Mouse (Mus musculus) heart, embryonic 14.5 days (tissue): ENCODE measurements around the gene Wdr63. TPM values are rescaled to one million over a fixed set of nuclear protein-coding genes. Genes with fewer than 3 reads are reported as not detected.
"Not testable (repeated sequence)": the region's sequence is repeated elsewhere in the genome, so short reads cannot be mapped to it uniquely, and the experiment has no call there.

Source experiments
- ATAC-seq: fragments of 200-750 bp; cut with Nextera tagmentation; 2 replicates; pipeline ENCODE4 v1.8.0; 2017; ENCODE audit warnings: low read depth, moderate TSS enrichment; ENCODE audit not compliant: insufficient number of reproducible peaks, insufficient read depth, low FRiP score
- H3K27ac ChIP-seq, 2 experiments: fragments of 200-500 bp in 1 of 2; fragments of 300-500 bp in 1 of 2; sonication (generic) in 1 of 2; replicated peaks in 1 of 2; 2 replicates each; pipeline ENCODE4 v1.5.1; 2012 to 2014; ENCODE audit warnings: low read depth in 2 of 2, low read length in 2 of 2, control low read depth in 1 of 2, mild to moderate bottlenecking in 1 of 2, mixed read lengths in 1 of 2; ENCODE audit not compliant: control insufficient read depth in 1 of 2, insufficient read depth in 1 of 2
- H3K27me3 ChIP-seq: fragments of 300-500 bp; sonication (generic); 2 replicates; pipeline ENCODE4 v1.6.1; 2014; ENCODE audit warnings: mild to moderate bottlenecking, low read length, control low read depth; ENCODE audit not compliant: control insufficient read depth, insufficient read depth
- H3K36me3 ChIP-seq: fragments of 300-500 bp; sonication (generic); 2 replicates; pipeline ENCODE4 v1.6.1; 2014; ENCODE audit warnings: mild to moderate bottlenecking, control low read depth, low read length, mixed read lengths; ENCODE audit not compliant: control insufficient read depth, insufficient read depth
- H3K4me1 ChIP-seq, 2 experiments: fragments of 200-500 bp in 1 of 2; fragments of 300-500 bp in 1 of 2; sonication (generic) in 1 of 2; 2 replicates each; pipeline ENCODE4 v1.6.1; 2012 to 2014; ENCODE audit warnings: low read length in 2 of 2, control low read depth in 1 of 2, mixed read lengths in 1 of 2; ENCODE audit not compliant: control insufficient read depth in 2 of 2, insufficient read depth in 2 of 2
- H3K4me2 ChIP-seq: fragments of 300-500 bp; sonication (generic); 2 replicates; pipeline ENCODE4 v1.6.1; 2014; ENCODE audit warnings: mild to moderate bottlenecking, low read length
- H3K4me3 ChIP-seq, 2 experiments: fragments of 200-500 bp in 1 of 2; fragments of 300-500 bp in 1 of 2; sonication (generic) in 1 of 2; 2 replicates each; pipeline ENCODE4 v1.5.1; 2012 to 2014; ENCODE audit warnings: low read length in 2 of 2, mild to moderate bottlenecking in 2 of 2, control low read depth in 1 of 2, low read depth in 1 of 2, moderate library complexity in 1 of 2; ENCODE audit not compliant: control insufficient read depth in 1 of 2, insufficient read depth in 1 of 2
- H3K9ac ChIP-seq: fragments of 300-500 bp; sonication (generic); 2 replicates; pipeline ENCODE4 v1.6.1; 2014; ENCODE audit warnings: mild to moderate bottlenecking, low read length
- H3K9me3 ChIP-seq: fragments of 300-500 bp; sonication (generic); 2 replicates; pipeline ENCODE4 v1.6.1; 2016; ENCODE audit warnings: low read length, control low read depth; ENCODE audit not compliant: control insufficient read depth
- WGBS: fragments of 180-500 bp; shearing (Covaris S2); extraction: QIAGEN DNeasy Blood & Tissue Kit; methylation state at CpG from one replicate; pipeline ENCODE4 v1.1.7; 2014; 5-methylcytosine and 5-hydroxymethylcytosine counted together
- polyA plus RNA-seq: library from polyadenylated mRNA; unstranded; fragments of >200 nt; fragmentation: Nextera tagmentation; extraction: Ambion mirVana; gene quantifications from 2 replicates; pipeline ENCODE4 v1.2.1, GENCODE M21; 2014

Wdr63 gene
- polyA plus RNA-seq, 1 experiment from 2014 or later, result not detected

DNA sequence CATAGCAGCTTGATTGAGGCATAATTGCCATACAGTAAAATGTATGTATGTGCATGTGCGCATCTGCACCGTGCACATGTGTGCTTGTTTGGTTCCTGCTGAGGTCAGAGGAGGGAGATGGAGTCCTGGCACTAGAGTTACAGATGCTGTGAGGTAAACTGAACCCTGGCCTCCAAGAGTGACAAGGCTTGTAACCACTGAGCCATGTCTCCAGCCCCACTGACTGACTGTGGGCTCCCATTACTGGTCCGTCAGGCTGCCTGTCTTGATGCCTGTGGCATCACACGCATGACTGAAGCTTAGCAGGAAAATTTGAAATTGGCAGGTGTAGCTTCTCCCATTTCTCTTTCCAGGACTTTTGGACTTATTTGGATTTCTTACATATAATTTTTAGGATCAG is 97.2 kb downstream of the Wdr63 start:
- ATAC-seq, result no peak
- Histone ChIP-seq H3K27me3 (no peaks in the 10 kb centered on the region), H3K9ac (0 out of 2 replicates have a peak overlapping the region, but pooled peaks have one; percentile 21), H3K27ac (peak overlapping the region; percentile 64 to 83), H3K36me3 (peaks cover 76% of the 10 kb centered on the region), H3K4me1 (peaks cover 15 to 18% of the 10 kb centered on the region in 2 experiments), H3K9me3 (peaks cover 3% of the 10 kb centered on the region; the same call in 1 of the 2 replicates), H3K4me2 (no peak overlapping the region), H3K4me3 (no peak overlapping the region)
- WGBS, result 90% methylated on average over 4 of the region's 4 CpGs

GRCm38 (mm10) chr3:146009859-146010645 is 97.9 kb downstream of the Wdr63 start:
- H3K27me3 ChIP-seq, result no peaks in the 10 kb centered on the region
- peaks cover 70% of the 10 kb centered on the region for H3K36me3 ChIP-seq
- H3K4me3 ChIP-seq, result no peak overlapping the region
- H3K9me3 ChIP-seq, result peaks cover 3% of the 10 kb centered on the region; the same call in 1 of the 2 replicates
- peak overlapping the region; percentile 64 to 83 for H3K27ac ChIP-seq
- ATAC-seq, result no peak
- WGBS, result 61% methylated on average over 20 of the region's 20 CpGs
- peaks cover 15 to 18% of the 10 kb centered on the region in 2 experiments for H3K4me1 ChIP-seq
- H3K9ac ChIP-seq, result peak overlapping the region; percentile 21; the same call in 1 of the 2 replicates
- H3K4me2 ChIP-seq, result no peak overlapping the region

DNA sequence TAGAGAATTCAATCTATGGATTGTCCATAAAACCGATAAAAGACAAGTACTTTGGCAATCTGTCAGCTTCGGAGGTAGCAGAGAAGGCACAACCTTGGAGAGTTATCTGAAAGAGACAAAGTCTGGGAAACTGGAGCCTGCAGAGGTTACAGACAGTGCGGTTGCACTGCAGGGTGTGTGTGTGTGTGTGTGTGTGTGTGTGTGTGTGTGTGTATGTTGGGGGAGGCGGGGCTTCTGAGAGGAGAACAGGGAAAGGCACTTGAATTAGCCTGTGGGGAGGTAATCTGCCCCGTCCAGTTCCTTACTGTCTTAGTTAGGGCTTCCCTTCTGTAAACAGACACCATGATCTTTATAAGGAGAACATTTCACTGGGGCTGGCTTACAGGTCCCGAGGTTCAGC is 100.1 kb downstream of the Wdr63 start:
- ATAC-seq, result no peak

DNA sequence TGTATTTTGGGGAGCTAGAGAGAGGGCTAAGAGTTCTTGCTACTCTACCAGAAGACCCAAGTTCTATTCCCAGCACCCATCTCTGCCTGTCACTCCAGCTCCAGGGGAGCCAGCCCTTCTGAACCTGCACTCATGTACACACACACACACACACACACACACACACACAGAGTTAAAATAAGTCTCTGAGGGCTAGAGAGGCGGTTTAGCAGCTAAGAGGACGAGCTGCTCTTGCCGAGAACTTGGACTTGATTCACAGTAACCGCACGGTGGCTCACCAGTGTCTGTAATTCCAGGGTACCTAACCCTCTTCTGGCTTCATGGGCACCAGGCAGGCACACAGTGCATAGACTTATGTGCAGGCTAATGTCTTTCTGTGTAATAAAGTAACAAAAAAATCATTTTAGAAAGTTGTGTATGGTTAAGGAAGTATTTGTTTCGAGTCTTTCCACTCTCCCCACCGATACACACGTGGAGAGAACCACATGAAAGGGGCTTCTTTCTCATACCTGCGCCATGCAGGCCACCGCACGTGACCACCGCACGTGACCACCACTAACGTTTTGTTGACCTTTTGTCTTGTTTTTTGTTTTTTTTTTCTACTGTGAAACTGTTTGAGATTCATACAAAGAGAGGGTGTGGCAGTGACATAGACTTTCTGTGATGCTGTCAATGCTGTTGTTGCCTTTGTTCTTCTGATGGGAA is 103.4 kb downstream of the Wdr63 start:
- ATAC-seq, result no peak
- WGBS, result 89% methylated on average over 14 of the region's 14 CpGs

More for the DNA sequence above, 100.1 kb downstream of the Wdr63 start:
- Histone ChIP-seq H3K9me3 (no peaks in the 10 kb centered on the region), H3K9ac (no peak overlapping the region), H3K27ac (no peak overlapping the region), H3K4me1 (peaks cover 15 to 18% of the 10 kb centered on the region in 2 experiments), H3K4me2 (no peak overlapping the region), H3K27me3 (no peaks in the 10 kb centered on the region), H3K36me3 (peaks cover 72% of the 10 kb centered on the region), H3K4me3 (no peak overlapping the region)
- 70% methylated on average over 6 of the region's 6 CpGs for WGBS

GRCm38 (mm10) chr3:145996539-145996938 is 111.4 kb downstream of the Wdr63 start:
- not testable (repeated sequence) for H3K4me3 ChIP-seq, H3K27ac ChIP-seq, H3K9me3 ChIP-seq, H3K9ac ChIP-seq, ATAC-seq, H3K4me2 ChIP-seq, H3K27me3 ChIP-seq
- Histone ChIP-seq H3K36me3 (peaks cover 43% of the 10 kb centered on the region), H3K4me1 (peaks cover 9 to 24% of the 10 kb centered on the region in 2 experiments)
- WGBS, result 78% methylated on average over 5 of the region's 5 CpGs

More for the DNA sequence above, 103.4 kb downstream of the Wdr63 start:
- Histone ChIP-seq H3K27me3 (no peaks in the 10 kb centered on the region), H3K4me2 (no peak overlapping the region), H3K4me1 (peaks cover 0 to 8% of the 10 kb centered on the region in 2 experiments; a peak in 3 of 4 replicates), H3K9me3 (no peaks in the 10 kb centered on the region), H3K9ac (no peak overlapping the region), H3K27ac (no peak overlapping the region), H3K36me3 (peaks cover 84% of the 10 kb centered on the region), H3K4me3 (no peak overlapping the region)

DNA sequence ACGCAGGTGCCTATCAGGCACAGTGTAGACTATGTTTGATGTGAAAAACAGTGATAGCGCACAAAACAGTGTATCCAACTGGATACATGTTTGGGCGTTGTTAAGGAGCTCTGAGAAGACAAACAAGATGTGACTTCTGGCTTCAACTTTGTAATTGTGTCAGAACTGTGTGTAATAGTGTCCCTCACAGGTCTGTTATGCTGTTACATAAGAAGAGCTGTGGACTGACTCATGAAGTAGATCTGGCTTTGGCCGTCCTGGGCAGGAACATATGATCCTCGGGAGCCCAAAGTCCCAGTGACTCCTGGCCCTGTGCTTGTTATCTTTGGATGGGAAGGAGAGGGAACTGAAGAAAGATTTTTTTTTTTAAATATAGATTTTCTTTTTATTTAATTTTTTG is 112.4 kb downstream of the Wdr63 start:
- no peak overlapping the region for H3K9ac ChIP-seq

DNA sequence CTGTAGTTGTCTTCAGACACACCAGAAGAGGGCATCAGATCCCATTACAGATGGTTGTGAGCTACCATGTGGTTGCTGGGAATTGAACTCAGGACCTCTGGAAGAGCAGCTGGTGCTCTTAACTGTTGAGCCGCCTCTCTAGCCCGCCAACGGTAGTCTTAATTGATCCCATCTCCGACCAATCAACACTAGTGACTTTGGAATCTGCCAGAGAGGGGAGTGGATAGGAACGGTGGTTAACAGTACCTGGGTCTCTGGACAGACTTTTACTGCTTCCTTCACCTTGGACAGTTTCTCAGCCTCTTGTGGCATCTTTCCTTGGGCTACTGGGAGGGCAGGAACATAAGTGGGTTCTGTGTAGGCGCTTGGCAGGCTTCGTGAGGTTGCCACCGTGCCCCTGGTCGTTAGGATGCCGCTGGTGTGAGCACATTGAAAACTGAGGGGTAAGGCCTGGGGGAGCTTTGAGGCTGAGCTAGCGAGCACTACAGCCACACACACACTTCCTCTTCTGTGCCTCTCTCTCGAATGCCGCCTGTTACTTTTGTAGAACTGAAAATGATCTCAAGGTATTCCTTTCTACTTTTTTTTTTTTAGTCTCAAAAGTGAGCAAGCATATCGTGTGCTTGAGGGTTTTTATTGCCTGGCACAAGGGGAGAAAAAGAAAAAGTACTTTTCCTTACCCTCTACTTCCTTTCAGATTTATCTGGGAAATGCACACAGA is 114.3 kb downstream of the Wdr63 start:
- Histone ChIP-seq H3K27ac (no peak overlapping the region), H3K4me2 (peak overlapping the region; percentile 81; the same call in 1 of the 2 replicates), H3K36me3 (peaks cover 23% of the 10 kb centered on the region), H3K9ac (no peak overlapping the region), H3K27me3 (no peaks in the 10 kb centered on the region), H3K4me1 (peaks cover 15 to 24% of the 10 kb centered on the region in 2 experiments), H3K4me3 (no peak overlapping the region), H3K9me3 (no peaks in the 10 kb centered on the region)
- no peak for ATAC-seq
- WGBS, result 82% methylated on average over 14 of the region's 14 CpGs

More for the DNA sequence above, 112.4 kb downstream of the Wdr63 start:
- no peak overlapping the region for H3K4me2 ChIP-seq
- no peak for ATAC-seq
- H3K27ac ChIP-seq, result no peak overlapping the region
- H3K4me3 ChIP-seq, result no peak overlapping the region
- WGBS, result 73% methylated on average over 5 of the region's 5 CpGs
- no peaks in the 10 kb centered on the region for H3K27me3 ChIP-seq
- H3K36me3 ChIP-seq, result peaks cover 38% of the 10 kb centered on the region
- peaks cover 13 to 24% of the 10 kb centered on the region in 2 experiments for H3K4me1 ChIP-seq
- H3K9me3 ChIP-seq, result no peaks in the 10 kb centered on the region
